Mouse (Mus musculus) liver, adult 2 months (tissue): Measurements from ENCODE around the gene Notch2.

Experiments
- CTCF ChIP-seq: fragments of 200-500 bp; IDR thresholded peaks from 2 replicates; pipeline ENCODE4 v1.5.1; 2011; ENCODE audit warnings: low read depth, low read length, control low read depth
- POLR2A ChIP-seq: fragments of 200-500 bp; IDR thresholded peaks from 2 replicates; pipeline ENCODE4 v1.6.1; 2011; ENCODE audit warnings: low read length, control low read depth; ENCODE audit not compliant: insufficient read depth; ENCODE audit errors: extremely low read depth

DNA sequence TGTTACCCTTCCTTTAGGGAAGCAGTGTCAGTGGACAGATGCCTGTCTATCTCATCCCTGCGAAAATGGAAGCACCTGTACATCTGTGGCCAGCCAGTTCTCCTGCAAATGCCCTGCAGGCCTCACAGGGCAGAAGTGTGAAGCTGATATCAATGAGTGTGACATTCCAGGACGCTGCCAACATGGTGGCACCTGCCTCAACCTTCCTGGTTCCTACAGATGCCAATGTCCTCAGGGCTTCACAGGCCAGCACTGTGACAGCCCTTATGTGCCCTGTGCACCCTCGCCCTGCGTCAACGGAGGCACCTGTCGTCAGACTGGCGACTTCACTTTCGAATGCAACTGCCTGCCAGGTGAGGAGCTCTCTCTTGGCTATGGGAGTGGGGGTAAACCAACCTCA is 59.2 kb downstream of the Notch2 start:
- no peak for TF ChIP-seq CTCF
- no peak for TF ChIP-seq POLR2A
